Mouse (Mus musculus) embryo, embryonic 11 days (tissue): ENCODE data around the gene Fgfr2.
A peak's percentile ranks its signal among the peaks of the same experiment; 100 is the strongest.

Source experiments
- DNase-seq: peaks from one replicate; pipeline ENCODE4 v3.0.0-alpha.2; 2015

Fgfr2 gene

GRCm38 (mm10) chr7:132273741-132274513 is 849.2 kb downstream of the Fgfr2 start:
- DNase-seq: no peak

GRCm38 (mm10) chr7:132272984-132273383 is 850.2 kb downstream of the Fgfr2 start:
- no peak for DNase-seq

GRCm38 (mm10) chr7:132270364-132270763 is 852.8 kb downstream of the Fgfr2 start:
- no peak for DNase-seq

- no peak for DNase-seq
These were observed 853.5 kb downstream of the Fgfr2 start for GRCm38 (mm10) chr7:132269661-132270060.

GRCm38 (mm10) chr7:132267721-132268498 is 855.2 kb downstream of the Fgfr2 start:
- DNase-seq: no peak

GRCm38 (mm10) chr7:132264763-132265162 is 858.4 kb downstream of the Fgfr2 start:
- no peak for DNase-seq

- DNase-seq: peak; percentile 41
These were observed 860.0 kb downstream of the Fgfr2 start for GRCm38 (mm10) chr7:132263186-132263585.

GRCm38 (mm10) chr7:132262696-132263095 is 860.5 kb downstream of the Fgfr2 start:
- DNase-seq: peak; percentile 70

GRCm38 (mm10) chr7:132261885-132262284 is 861.3 kb downstream of the Fgfr2 start:
- no peak for DNase-seq

GRCm38 (mm10) chr7:132260632-132261031 is 862.5 kb downstream of the Fgfr2 start:
- no peak for DNase-seq

GRCm38 (mm10) chr7:132258817-132259216 is 864.3 kb downstream of the Fgfr2 start:
- DNase-seq: no peak

GRCm38 (mm10) chr7:132258216-132258615 is 864.9 kb downstream of the Fgfr2 start:
- no peak for DNase-seq

- DNase-seq: no peak
These were observed 869.6 kb downstream of the Fgfr2 start for GRCm38 (mm10) chr7:132253513-132253912.

- no peak for DNase-seq
These were observed 870.1 kb downstream of the Fgfr2 start for GRCm38 (mm10) chr7:132253078-132253477.

- no peak for DNase-seq
These were observed 873.5 kb downstream of the Fgfr2 start for GRCm38 (mm10) chr7:132249563-132250119.

- DNase-seq: peak; percentile 89
These were observed 875.6 kb downstream of the Fgfr2 start for GRCm38 (mm10) chr7:132247567-132247966.

- no peak for DNase-seq
These were observed 876.1 kb downstream of the Fgfr2 start for GRCm38 (mm10) chr7:132247091-132247490.

GRCm38 (mm10) chr7:132245730-132246129 is 877.4 kb downstream of the Fgfr2 start:
- no peak for DNase-seq

GRCm38 (mm10) chr7:132244637-132245036 is 878.5 kb downstream of the Fgfr2 start:
- DNase-seq: no peak

- no peak for DNase-seq
These were observed 879.9 kb downstream of the Fgfr2 start for GRCm38 (mm10) chr7:132243225-132243624.

GRCm38 (mm10) chr7:132242617-132243141 is 880.5 kb downstream of the Fgfr2 start:
- DNase-seq: no peak

- DNase-seq: no peak
These were observed 884.2 kb downstream of the Fgfr2 start for GRCm38 (mm10) chr7:132238921-132239320.

- DNase-seq: no peak
These were observed 886.0 kb downstream of the Fgfr2 start for GRCm38 (mm10) chr7:132237191-132237590.

GRCm38 (mm10) chr7:132236789-132237188 is 886.4 kb downstream of the Fgfr2 start:
- DNase-seq: no peak
